Mouse (Mus musculus): ENCODE results near the gene 4930432M17Rik. TPM values are rescaled to one million over a fixed set of nuclear protein-coding genes. Genes with fewer than 3 reads are reported as not detected.
A peak's percentile ranks its signal among the peaks of the same experiment; 100 is the strongest.

4930432M17Rik gene
- polyA plus RNA-seq, 1 experiment from 2014 or later: not detected

DNA sequence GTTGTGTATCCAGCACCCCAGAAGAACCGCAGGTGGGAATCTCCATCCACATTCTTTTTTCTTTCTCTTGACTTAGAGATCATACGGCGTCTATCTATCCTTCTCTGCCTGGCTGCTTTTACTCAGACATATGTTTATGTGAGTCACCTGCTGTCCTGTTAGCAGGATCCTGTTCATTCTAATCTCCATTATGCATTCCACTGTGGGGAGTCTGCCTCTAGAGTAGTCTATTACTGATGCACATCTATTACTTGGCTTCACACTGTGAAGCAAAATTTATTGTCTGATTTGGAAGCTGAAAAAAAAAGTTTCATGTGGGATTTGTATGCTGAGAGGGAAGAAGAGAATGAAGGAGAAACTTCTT is 33.3 kb downstream of the 4930432M17Rik start:
- H3K9me3 ChIP-seq (ENCODE audit: control insufficient read depth, low read depth, low read length): no peaks in the 10 kb centered on the region
- WGBS: 58% methylated on average over 3 of the region's 3 CpGs
- no peaks in the 10 kb centered on the region for H3K36me3 ChIP-seq (ENCODE audit: control insufficient read depth, insufficient read depth, low read length)
- no peaks in the 10 kb centered on the region for H3K27me3 ChIP-seq (ENCODE audit: control insufficient read depth, insufficient read depth, low read length)
- no peak overlapping the region for H3K27ac ChIP-seq (ENCODE audit: low read length)
- no peak for ATAC-seq (ENCODE audit: insufficient number of reproducible peaks, insufficient read depth, low FRiP score, low read depth)
- H3K4me1 ChIP-seq (ENCODE audit: control insufficient read depth, insufficient read depth, low read length): peaks cover 3% of the 10 kb centered on the region; the same call in 1 of the 2 replicates
- H3K4me2 ChIP-seq (replicated peaks; ENCODE audit: low read depth, low read length): no peak overlapping the region
- no peak overlapping the region for H3K9ac ChIP-seq (replicated peaks; ENCODE audit: low read depth, low read length)
- H3K4me3 ChIP-seq (ENCODE audit: low read depth, low read length): no peak overlapping the region

GRCm38 (mm10) chr3:121706087-121706486 is 35.5 kb downstream of the 4930432M17Rik start:
- no peak for ATAC-seq (ENCODE audit: insufficient number of reproducible peaks, insufficient read depth, low FRiP score, low read depth)
- Histone ChIP-seq H3K4me3 (ENCODE audit: low read depth, low read length) (no peak overlapping the region), H3K4me2 (replicated peaks; ENCODE audit: low read depth, low read length) (no peak overlapping the region), H3K9ac (replicated peaks; ENCODE audit: low read depth, low read length) (no peak overlapping the region), H3K27ac (ENCODE audit: low read length) (no peak overlapping the region), H3K9me3 (ENCODE audit: control insufficient read depth, low read depth, low read length) (no peaks in the 10 kb centered on the region), H3K27me3 (ENCODE audit: control insufficient read depth, insufficient read depth, low read length) (no peaks in the 10 kb centered on the region), H3K4me1 (ENCODE audit: control insufficient read depth, insufficient read depth, low read length) (no peaks in the 10 kb centered on the region; the same call in 1 of the 2 replicates), H3K36me3 (ENCODE audit: control insufficient read depth, insufficient read depth, low read length) (no peaks in the 10 kb centered on the region)
- 44% methylated on average over 5 of the region's 5 CpGs for WGBS

DNA sequence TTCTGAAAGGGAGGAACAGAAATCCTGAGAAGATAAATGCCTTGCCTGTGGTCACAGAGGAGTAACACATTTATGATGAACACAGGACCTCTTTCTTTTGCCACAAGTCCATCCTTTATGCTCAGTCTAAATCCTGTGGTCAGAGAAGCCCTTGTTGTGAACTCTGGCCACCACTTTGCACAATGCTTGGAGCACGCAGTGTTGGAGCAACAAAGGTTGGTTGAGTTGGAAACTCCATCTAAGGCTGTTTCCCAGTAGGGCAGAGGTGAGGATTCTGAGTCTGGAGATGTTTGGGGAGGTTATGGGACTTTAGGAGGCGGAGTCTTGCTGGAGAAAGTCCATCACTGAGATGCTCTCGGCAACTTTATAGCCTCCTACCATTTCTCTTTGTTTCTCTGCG is 36.5 kb downstream of the 4930432M17Rik start:
- no peak for ATAC-seq (ENCODE audit: insufficient number of reproducible peaks, insufficient read depth, low FRiP score, low read depth)
- Histone ChIP-seq H3K4me2 (replicated peaks; ENCODE audit: low read depth, low read length) (no peak overlapping the region), H3K27me3 (ENCODE audit: control insufficient read depth, insufficient read depth, low read length) (no peaks in the 10 kb centered on the region), H3K4me3 (ENCODE audit: low read depth, low read length) (no peak overlapping the region), H3K4me1 (ENCODE audit: control insufficient read depth, insufficient read depth, low read length) (no peaks in the 10 kb centered on the region; the same call in 1 of the 2 replicates), H3K36me3 (ENCODE audit: control insufficient read depth, insufficient read depth, low read length) (no peaks in the 10 kb centered on the region), H3K27ac (ENCODE audit: low read length) (no peak overlapping the region), H3K9ac (replicated peaks; ENCODE audit: low read depth, low read length) (no peak overlapping the region), H3K9me3 (ENCODE audit: control insufficient read depth, low read depth, low read length) (no peaks in the 10 kb centered on the region)
- WGBS: 81% methylated on average over 4 of the region's 4 CpGs

- H3K9me3 ChIP-seq (ENCODE audit: control insufficient read depth, low read depth, low read length): no peaks in the 10 kb centered on the region
- H3K27ac ChIP-seq (ENCODE audit: low read length): no peak overlapping the region
- no peak for ATAC-seq (ENCODE audit: insufficient number of reproducible peaks, insufficient read depth, low FRiP score, low read depth)
- H3K4me3 ChIP-seq (ENCODE audit: low read depth, low read length): no peak overlapping the region
- H3K4me1 ChIP-seq (ENCODE audit: control insufficient read depth, insufficient read depth, low read length): 0 out of 2 replicates have a peak, but pooled peaks cover 8% of the 10 kb centered on the region
- no peaks in the 10 kb centered on the region for H3K36me3 ChIP-seq (ENCODE audit: control insufficient read depth, insufficient read depth, low read length)
- 92% methylated on average over 7 of the region's 7 CpGs for WGBS
- no peaks in the 10 kb centered on the region for H3K27me3 ChIP-seq (ENCODE audit: control insufficient read depth, insufficient read depth, low read length)
- H3K9ac ChIP-seq (replicated peaks; ENCODE audit: low read depth, low read length): no peak overlapping the region
- no peak overlapping the region for H3K4me2 ChIP-seq (replicated peaks; ENCODE audit: low read depth, low read length)
Observed at GRCm38 (mm10) chr3:121710894-121711531, 40.5 kb downstream of the 4930432M17Rik start.

- no peak for ATAC-seq (ENCODE audit: insufficient number of reproducible peaks, insufficient read depth, low FRiP score, low read depth)
- Histone ChIP-seq H3K9ac (replicated peaks; ENCODE audit: low read depth, low read length) (no peak overlapping the region), H3K36me3 (ENCODE audit: control insufficient read depth, insufficient read depth, low read length) (no peaks in the 10 kb centered on the region), H3K4me3 (ENCODE audit: low read depth, low read length) (no peak overlapping the region), H3K27ac (ENCODE audit: low read length) (no peak overlapping the region), H3K4me1 (ENCODE audit: control insufficient read depth, insufficient read depth, low read length) (0 out of 2 replicates have a peak, but pooled peaks cover 8% of the 10 kb centered on the region), H3K27me3 (ENCODE audit: control insufficient read depth, insufficient read depth, low read length) (no peaks in the 10 kb centered on the region), H3K9me3 (ENCODE audit: control insufficient read depth, low read depth, low read length) (no peaks in the 10 kb centered on the region), H3K4me2 (replicated peaks; ENCODE audit: low read depth, low read length) (no peak overlapping the region)
- WGBS: 40% methylated on average over 4 of the region's 4 CpGs
Observed at GRCm38 (mm10) chr3:121712222-121712621, 41.7 kb downstream of the 4930432M17Rik start.

- H3K27me3 ChIP-seq (ENCODE audit: control insufficient read depth, insufficient read depth, low read length): no peaks in the 10 kb centered on the region
- no peaks in the 10 kb centered on the region for H3K36me3 ChIP-seq (ENCODE audit: control insufficient read depth, insufficient read depth, low read length)
- H3K4me1 ChIP-seq (ENCODE audit: control insufficient read depth, insufficient read depth, low read length): 0 out of 2 replicates have a peak, but pooled peaks cover 8% of the 10 kb centered on the region
- H3K9ac ChIP-seq (replicated peaks; ENCODE audit: low read depth, low read length): no peak overlapping the region
- H3K27ac ChIP-seq (ENCODE audit: low read length): no peak overlapping the region
- H3K9me3 ChIP-seq (ENCODE audit: control insufficient read depth, low read depth, low read length): no peaks in the 10 kb centered on the region
- H3K4me3 ChIP-seq (ENCODE audit: low read depth, low read length): no peak overlapping the region
- WGBS: 21% methylated on average over 17 of the region's 17 CpGs
- no peak overlapping the region for H3K4me2 ChIP-seq (replicated peaks; ENCODE audit: low read depth, low read length)
- ATAC-seq (ENCODE audit: insufficient number of reproducible peaks, insufficient read depth, low FRiP score, low read depth): peak; percentile 83
Observed at GRCm38 (mm10) chr3:121713151-121713701, 42.7 kb downstream of the 4930432M17Rik start.

DNA sequence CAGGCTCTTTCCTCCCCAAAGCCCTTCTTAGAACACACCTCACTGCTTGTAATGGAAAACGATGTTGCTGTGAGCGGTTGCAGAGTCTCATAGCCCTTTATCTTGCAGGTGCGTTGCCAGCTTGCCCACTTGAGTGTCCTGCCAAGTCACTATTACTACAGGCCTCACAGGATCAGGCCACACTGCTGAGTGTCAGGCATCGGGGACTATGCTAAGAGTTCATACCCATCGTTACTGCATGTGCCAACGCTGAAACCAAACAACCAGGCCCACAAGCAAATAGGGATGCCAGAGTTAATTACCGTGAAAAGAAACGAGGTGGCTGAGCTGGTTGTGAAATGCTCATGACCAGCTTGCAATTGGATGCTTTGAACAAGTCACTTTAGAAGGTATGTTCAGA is 43.3 kb downstream of the 4930432M17Rik start:
- Histone ChIP-seq H3K9ac (replicated peaks; ENCODE audit: low read depth, low read length) (no peak overlapping the region), H3K36me3 (ENCODE audit: control insufficient read depth, insufficient read depth, low read length) (no peaks in the 10 kb centered on the region), H3K4me3 (ENCODE audit: low read depth, low read length) (no peak overlapping the region), H3K4me2 (replicated peaks; ENCODE audit: low read depth, low read length) (no peak overlapping the region), H3K27ac (ENCODE audit: low read length) (no peak overlapping the region), H3K4me1 (ENCODE audit: control insufficient read depth, insufficient read depth, low read length) (0 out of 2 replicates have a peak, but pooled peaks cover 8% of the 10 kb centered on the region), H3K9me3 (ENCODE audit: control insufficient read depth, low read depth, low read length) (no peaks in the 10 kb centered on the region), H3K27me3 (ENCODE audit: control insufficient read depth, insufficient read depth, low read length) (no peaks in the 10 kb centered on the region)
- no peak for ATAC-seq (ENCODE audit: insufficient number of reproducible peaks, insufficient read depth, low FRiP score, low read depth)
- 74% methylated on average over 8 of the region's 8 CpGs for WGBS

DNA sequence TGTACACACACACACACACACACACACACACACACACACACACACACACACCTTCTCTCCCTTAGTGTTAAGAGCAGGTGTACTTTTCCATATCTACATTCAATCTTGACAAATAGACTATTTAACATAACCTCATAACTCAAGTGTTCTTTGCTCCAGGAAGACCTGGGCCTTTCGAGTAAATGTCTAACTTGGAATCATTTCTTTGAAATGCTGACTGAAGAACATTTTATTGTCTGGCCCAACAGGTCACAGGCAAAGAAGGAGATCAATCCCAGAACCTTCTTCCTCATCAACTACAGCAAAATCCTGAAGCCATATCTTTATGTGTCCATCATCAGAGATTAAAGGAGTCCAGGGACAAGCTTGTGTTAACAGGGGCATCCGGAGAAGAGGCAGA is 43.9 kb downstream of the 4930432M17Rik start:
- Histone ChIP-seq H3K27ac (ENCODE audit: low read length) (no peak overlapping the region), H3K9me3 (ENCODE audit: control insufficient read depth, low read depth, low read length) (no peaks in the 10 kb centered on the region), H3K27me3 (ENCODE audit: control insufficient read depth, insufficient read depth, low read length) (no peaks in the 10 kb centered on the region), H3K9ac (replicated peaks; ENCODE audit: low read depth, low read length) (no peak overlapping the region), H3K4me3 (ENCODE audit: low read depth, low read length) (no peak overlapping the region), H3K36me3 (ENCODE audit: control insufficient read depth, insufficient read depth, low read length) (no peaks in the 10 kb centered on the region), H3K4me2 (replicated peaks; ENCODE audit: low read depth, low read length) (no peak overlapping the region), H3K4me1 (ENCODE audit: control insufficient read depth, insufficient read depth, low read length) (0 out of 2 replicates have a peak, but pooled peaks cover 8% of the 10 kb centered on the region)
- ATAC-seq (ENCODE audit: insufficient number of reproducible peaks, insufficient read depth, low FRiP score, low read depth): no peak
- 64% methylated on average over 2 of the region's 2 CpGs for WGBS

All from stomach, embryonic 14.5 days (tissue).